Mouse (Mus musculus) kidney, embryonic 14.5 days (tissue): ENCODE results near the gene Pigo. TPM values are rescaled to one million over a fixed set of nuclear protein-coding genes. Genes with fewer than 3 reads are reported as not detected.

Source experiments
- ATAC-seq: fragments of 200-750 bp; cut with Nextera tagmentation; 2 replicates; pipeline ENCODE4 v1.8.0; 2017; ENCODE audit warnings: moderate number of reproducible peaks, mild to moderate bottlenecking, moderate TSS enrichment, moderate library complexity; ENCODE audit not compliant: low FRiP score, low TSS enrichment
- H3K27ac ChIP-seq: fragments of 300-500 bp; sonication (generic); 2 replicates; pipeline ENCODE4 v1.5.1; 2014; ENCODE audit warnings: low read depth, mild to moderate bottlenecking, low read length, moderate library complexity, mixed read lengths
- H3K27me3 ChIP-seq: fragments of 300-500 bp; sonication (generic); 2 replicates; pipeline ENCODE4 v1.6.1; 2014; ENCODE audit warnings: mild to moderate bottlenecking, low read length; ENCODE audit not compliant: control insufficient read depth, insufficient read depth
- H3K36me3 ChIP-seq: fragments of 300-500 bp; sonication (generic); 2 replicates; pipeline ENCODE4 v1.6.1; 2014; ENCODE audit warnings: low read length, mixed read lengths; ENCODE audit not compliant: control insufficient read depth, insufficient read depth
- H3K4me1 ChIP-seq: fragments of 300-500 bp; sonication (generic); 2 replicates; pipeline ENCODE4 v1.6.1; 2014; ENCODE audit warnings: low read length, mixed read lengths; ENCODE audit not compliant: control insufficient read depth, insufficient read depth
- H3K4me2 ChIP-seq: fragments of 300-500 bp; sonication (generic); replicated peaks from 2 replicates; pipeline ENCODE4 v1.6.1; 2014; ENCODE audit warnings: low read depth, mild to moderate bottlenecking, low read length
- H3K4me3 ChIP-seq: fragments of 300-500 bp; sonication (generic); 2 replicates; pipeline ENCODE4 v1.5.1; 2014; ENCODE audit warnings: mild to moderate bottlenecking, low read length
- H3K9ac ChIP-seq: fragments of 300-500 bp; sonication (generic); 2 replicates; pipeline ENCODE4 v1.6.1; 2014; ENCODE audit warnings: low read depth, mild to moderate bottlenecking, low read length, moderate library complexity
- H3K9me3 ChIP-seq: fragments of 300-500 bp; sonication (generic); 2 replicates; pipeline ENCODE4 v1.6.1; 2016; ENCODE audit warnings: low read length; ENCODE audit not compliant: control insufficient read depth
- WGBS: fragments of 180-500 bp; shearing (Covaris S2); extraction: QIAGEN DNeasy Blood & Tissue Kit; methylation state at CpG from one replicate; pipeline ENCODE4 v1.1.7; 2014; 5-methylcytosine and 5-hydroxymethylcytosine counted together
- polyA plus RNA-seq: library from polyadenylated mRNA; unstranded; fragments of >200 nt; fragmentation: Nextera tagmentation; extraction: Ambion mirVana; gene quantifications from 2 replicates; pipeline ENCODE4 v1.2.1, GENCODE M21; 2014

The Pigo gene
- polyA plus RNA-seq, 1 experiment from 2014 or later: 21.0 TPM

- no peak overlapping the region for H3K4me2 ChIP-seq
- H3K27me3 ChIP-seq: no peaks in the 10 kb centered on the region
These were observed 5.8 kb downstream of the Pigo start for GRCm38 (mm10) chr4:43019641-43020465.

GRCm38 (mm10) chr4:43019176-43019575, 6.4 kb downstream of the Pigo start:
- no peak for ATAC-seq
- WGBS: 92% methylated on average over 10 of the region's 10 CpGs
- Histone ChIP-seq H3K9ac (no peak overlapping the region), H3K27me3 (no peaks in the 10 kb centered on the region), H3K36me3 (peaks cover 64% of the 10 kb centered on the region), H3K27ac (no peak overlapping the region), H3K4me3 (no peak overlapping the region), H3K9me3 (no peaks in the 10 kb centered on the region), H3K4me1 (no peaks in the 10 kb centered on the region), H3K4me2 (no peak overlapping the region)

More at GRCm38 (mm10) chr4:43019641-43020465, 5.8 kb downstream of the Pigo start:
- Histone ChIP-seq H3K4me3 (no peak overlapping the region), H3K27ac (no peak overlapping the region), H3K36me3 (peaks cover 64% of the 10 kb centered on the region), H3K9me3 (no peaks in the 10 kb centered on the region), H3K9ac (no peak overlapping the region), H3K4me1 (peaks cover 5% of the 10 kb centered on the region)
- no peak for ATAC-seq
- 91% methylated on average over 23 of the region's 23 CpGs for WGBS

DNA sequence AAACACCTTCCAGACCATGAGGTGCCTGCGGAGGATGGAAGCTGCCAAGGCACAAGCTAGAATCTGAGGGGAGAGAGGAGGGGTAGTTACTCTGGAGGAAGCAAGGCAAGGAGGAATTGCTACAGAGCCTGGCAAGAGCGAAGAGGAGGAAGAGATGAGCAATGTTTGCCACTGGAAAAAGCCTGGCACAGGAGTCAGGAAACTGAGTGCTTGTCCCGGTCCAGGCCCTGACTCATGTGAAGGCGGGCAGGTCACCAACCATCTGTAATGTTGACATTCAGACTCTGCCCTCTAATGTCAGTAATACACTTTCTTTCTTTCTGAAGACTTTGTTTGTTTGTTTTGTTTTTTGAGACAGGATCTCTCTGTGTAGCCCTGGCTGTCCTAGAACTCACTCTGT, 7.5 kb downstream of the Pigo start:
- H3K4me2 ChIP-seq: no peak overlapping the region
- no peak overlapping the region for H3K9ac ChIP-seq
- no peak for ATAC-seq
- H3K36me3 ChIP-seq: peaks cover 58% of the 10 kb centered on the region
- H3K4me1 ChIP-seq: no peaks in the 10 kb centered on the region
- no peak overlapping the region for H3K4me3 ChIP-seq
- 93% methylated on average over 4 of the region's 4 CpGs for WGBS
- H3K27me3 ChIP-seq: no peaks in the 10 kb centered on the region
- H3K27ac ChIP-seq: no peak overlapping the region
- H3K9me3 ChIP-seq: no peaks in the 10 kb centered on the region

- Histone ChIP-seq H3K4me3 (no peak overlapping the region), H3K36me3 (peaks cover 3% of the 10 kb centered on the region; the same call in 1 of the 2 replicates), H3K27me3 (no peaks in the 10 kb centered on the region), H3K9me3 (no peaks in the 10 kb centered on the region), H3K9ac (no peak overlapping the region), H3K27ac (no peak overlapping the region), H3K4me2 (no peak overlapping the region), H3K4me1 (peaks cover 6% of the 10 kb centered on the region; the same call in 1 of the 2 replicates)
- 91% methylated on average over 1 of the region's 1 CpGs for WGBS
- no peak for ATAC-seq
These were observed 13.5 kb downstream of the Pigo start for GRCm38 (mm10) chr4:43012091-43012490.

GRCm38 (mm10) chr4:43010161-43011038, 15.2 kb downstream of the Pigo start, which contains the start of gene Fancg:
Fancg (minus strand) TSS chr4:43010506.
- Histone ChIP-seq H3K27me3 (no peaks in the 10 kb centered on the region), H3K4me2 (peak within 1 kb of the TSS; percentile 66), H3K4me1 (peaks cover 6% of the 10 kb centered on the region; the same call in 1 of the 2 replicates), H3K9ac (peak within 1 kb of the TSS; percentile 66), H3K9me3 (no peaks in the 10 kb centered on the region), H3K4me3 (peak within 1 kb of the TSS; percentile 66), H3K27ac (no peak within 1 kb of the TSS), H3K36me3 (no peaks in the 10 kb centered on the region; the same call in 1 of the 2 replicates)
- 2% methylated on average over 37 of the region's 37 CpGs for WGBS
- peak; percentile 90 for ATAC-seq

GRCm38 (mm10) chr4:43005765-43006164, 19.9 kb downstream of the Pigo start:
- Histone ChIP-seq H3K4me3 (no peak overlapping the region), H3K4me2 (no peak overlapping the region), H3K36me3 (peaks cover 3% of the 10 kb centered on the region; the same call in 1 of the 2 replicates), H3K27me3 (no peaks in the 10 kb centered on the region), H3K9me3 (no peaks in the 10 kb centered on the region), H3K27ac (no peak overlapping the region), H3K4me1 (peaks cover 6% of the 10 kb centered on the region; the same call in 1 of the 2 replicates), H3K9ac (no peak overlapping the region)
- WGBS: 52% methylated on average over 2 of the region's 2 CpGs
- no peak for ATAC-seq

GRCm38 (mm10) chr4:43004951-43005350, 20.7 kb downstream of the Pigo start:
- H3K27ac ChIP-seq: no peak overlapping the region
- H3K9me3 ChIP-seq: no peaks in the 10 kb centered on the region
- WGBS: 96% methylated on average over 3 of the region's 3 CpGs
- peaks cover 3% of the 10 kb centered on the region; the same call in 1 of the 2 replicates for H3K36me3 ChIP-seq
- H3K9ac ChIP-seq: no peak overlapping the region
- no peaks in the 10 kb centered on the region for H3K27me3 ChIP-seq
- H3K4me1 ChIP-seq: peaks cover 6% of the 10 kb centered on the region; the same call in 1 of the 2 replicates
- ATAC-seq: no peak
- H3K4me3 ChIP-seq: no peak overlapping the region
- H3K4me2 ChIP-seq: no peak overlapping the region

DNA sequence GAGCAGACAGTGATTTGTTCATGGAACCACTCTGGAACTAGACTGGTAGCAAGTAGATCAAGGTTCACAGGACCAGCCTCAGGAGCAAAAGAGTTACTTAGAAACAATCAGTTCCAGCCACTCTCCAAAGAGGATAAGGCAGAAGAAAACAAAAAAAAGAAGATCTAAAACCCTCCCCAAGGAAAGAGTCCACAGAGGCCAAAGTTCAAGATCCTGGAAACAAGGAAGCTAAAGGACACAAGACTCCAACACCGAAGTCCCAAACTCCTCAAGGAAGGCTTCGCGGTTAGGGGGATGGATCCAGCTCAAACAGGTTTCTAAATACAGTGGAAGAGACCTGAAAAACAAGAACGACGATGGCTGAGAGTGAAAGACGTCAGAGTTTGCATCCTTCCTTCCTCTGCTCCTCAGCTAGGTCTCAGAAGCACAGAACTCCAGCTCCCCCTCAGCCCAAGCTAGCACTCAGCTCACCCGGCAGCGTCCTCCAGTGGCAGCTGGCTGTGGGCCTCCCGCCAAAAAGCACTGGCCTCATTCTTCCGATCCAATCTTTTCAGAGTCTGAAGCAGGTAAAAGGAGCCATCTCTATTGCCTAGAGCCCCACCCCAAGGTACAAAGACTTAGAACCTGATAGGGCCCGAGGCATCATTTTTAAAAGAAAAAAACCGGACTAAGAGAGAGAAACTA, 22.7 kb downstream of the Pigo start:
- H3K27ac ChIP-seq: no peak overlapping the region

More for the DNA sequence above, 22.7 kb downstream of the Pigo start:
- Histone ChIP-seq H3K36me3 (peaks cover 6% of the 10 kb centered on the region; the same call in 1 of the 2 replicates), H3K4me2 (no peak overlapping the region), H3K9me3 (no peaks in the 10 kb centered on the region), H3K9ac (no peak overlapping the region), H3K27me3 (no peaks in the 10 kb centered on the region), H3K4me1 (peaks cover 12% of the 10 kb centered on the region), H3K4me3 (no peak overlapping the region)
- ATAC-seq: no peak
- WGBS: 80% methylated on average over 12 of the region's 12 CpGs
